Mouse (Mus musculus) lung, embryonic 16.5 days (tissue): Measurements from ENCODE around the gene Rrp8. TPM values are rescaled to one million over a fixed set of nuclear protein-coding genes. Genes with fewer than 3 reads are reported as not detected.

Experiments
- ATAC-seq: fragments of 200-750 bp; cut with Nextera tagmentation; 2 replicates; pipeline ENCODE4 v1.8.0; 2017; ENCODE audit warnings: low read depth, mild to moderate bottlenecking, moderate library complexity
- H3K27ac ChIP-seq: fragments of 300-500 bp; sonication (generic); 2 replicates; pipeline ENCODE4 v1.5.1; 2014; ENCODE audit warnings: mild to moderate bottlenecking, control low read depth, low read length
- H3K27me3 ChIP-seq: fragments of 300-500 bp; sonication (generic); 2 replicates; pipeline ENCODE4 v1.6.1; 2014; ENCODE audit warnings: low read depth, low read length, mixed read lengths; ENCODE audit not compliant: control insufficient read depth, insufficient read depth
- H3K36me3 ChIP-seq: fragments of 300-500 bp; sonication (generic); 2 replicates; pipeline ENCODE4 v1.6.1; 2014; ENCODE audit warnings: low read length; ENCODE audit not compliant: control insufficient read depth, insufficient read depth
- H3K4me1 ChIP-seq: fragments of 300-500 bp; sonication (generic); replicated peaks from 2 replicates; pipeline ENCODE4 v1.6.1; 2014; ENCODE audit warnings: low read length, mixed read lengths; ENCODE audit not compliant: control insufficient read depth, insufficient read depth
- H3K4me2 ChIP-seq: fragments of 300-500 bp; sonication (generic); 2 replicates; pipeline ENCODE4 v1.6.1; 2014; ENCODE audit warnings: low read depth, low read length, control low read depth
- H3K4me3 ChIP-seq: fragments of 300-500 bp; sonication (generic); 2 replicates; pipeline ENCODE4 v1.5.1; 2014; ENCODE audit warnings: mild to moderate bottlenecking, low read length, control low read depth
- H3K9ac ChIP-seq: fragments of 300-500 bp; sonication (generic); 2 replicates; pipeline ENCODE4 v1.6.1; 2014; ENCODE audit warnings: low read length, control low read depth
- H3K9me3 ChIP-seq: fragments of 300-500 bp; sonication (generic); 2 replicates; pipeline ENCODE4 v1.6.1; 2016; ENCODE audit warnings: low read length; ENCODE audit not compliant: control insufficient read depth
- WGBS: fragments of 180-500 bp; shearing (Covaris S2); extraction: QIAGEN DNeasy Blood & Tissue Kit; methylation state at CpG from one replicate; pipeline ENCODE4 v1.1.7; 2014; 5-methylcytosine and 5-hydroxymethylcytosine counted together
- polyA plus RNA-seq: library from polyadenylated mRNA; unstranded; fragments of >200 nt; fragmentation: Nextera tagmentation; extraction: Ambion mirVana; gene quantifications from 2 replicates; pipeline ENCODE4 v1.2.1, GENCODE M21; 2015

Rrp8 gene
- polyA plus RNA-seq, 1 experiment from 2014 or later, result 41.7 TPM

GRCm38 (mm10) chr7:105726980-105727325 is 10.2 kb downstream of the Rrp8 start:
- 93% methylated on average over 4 of the region's 4 CpGs for WGBS
- Histone ChIP-seq H3K27me3 (no peaks in the 10 kb centered on the region), H3K9ac (no peak overlapping the region), H3K4me1 (no peaks in the 10 kb centered on the region), H3K36me3 (peaks cover 10% of the 10 kb centered on the region), H3K4me3 (no peak overlapping the region), H3K4me2 (no peak overlapping the region), H3K27ac (no peak overlapping the region), H3K9me3 (no peaks in the 10 kb centered on the region)
- no peak for ATAC-seq

DNA sequence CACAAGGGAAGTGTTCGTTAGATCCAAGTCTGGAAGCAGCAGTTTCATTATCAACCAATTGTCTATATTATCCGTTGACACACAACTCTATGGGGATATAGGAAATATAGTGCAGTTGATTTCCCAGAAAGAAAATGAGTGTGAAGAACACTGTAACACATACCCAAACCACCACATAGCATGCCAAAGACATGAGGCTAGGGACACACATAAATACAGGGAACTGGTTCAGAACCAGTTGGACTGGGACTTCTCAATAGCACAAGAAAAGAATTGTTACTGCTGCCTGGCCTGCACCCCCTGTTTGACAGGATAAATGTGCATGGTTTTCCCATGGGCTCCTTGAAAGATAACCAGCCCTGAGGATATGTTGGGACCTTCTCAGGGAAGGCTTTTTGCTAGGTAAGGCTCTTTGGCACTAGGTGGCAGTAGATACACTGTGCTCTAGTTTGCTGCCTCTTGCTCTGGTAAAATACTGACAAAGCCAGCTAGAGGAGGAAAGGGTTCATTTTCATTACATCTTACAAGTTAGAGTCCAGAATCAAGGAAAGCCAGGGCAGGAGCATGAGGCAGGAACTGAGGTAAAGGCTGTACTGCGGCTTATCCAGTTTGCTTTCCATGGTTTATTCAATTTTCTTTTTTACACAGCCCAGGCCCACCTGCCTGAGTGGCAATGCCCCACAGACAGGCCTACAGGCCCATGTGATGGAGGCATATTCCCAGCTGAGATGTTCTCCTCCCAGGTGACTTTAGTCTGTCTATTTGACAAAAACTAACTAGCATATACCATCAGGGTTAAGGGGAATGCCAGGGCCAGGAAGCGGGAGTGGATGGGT is 10.8 kb downstream of the Rrp8 start:
- no peaks in the 10 kb centered on the region for H3K27me3 ChIP-seq
- ATAC-seq, result peak; percentile 69; the same call in 1 of the 2 replicates
- H3K9ac ChIP-seq, result no peak overlapping the region
- H3K4me1 ChIP-seq, result no peaks in the 10 kb centered on the region
- H3K36me3 ChIP-seq, result peaks cover 8% of the 10 kb centered on the region
- H3K27ac ChIP-seq, result no peak overlapping the region
- H3K4me3 ChIP-seq, result no peak overlapping the region
- WGBS, result 77% methylated on average over 4 of the region's 4 CpGs
- H3K4me2 ChIP-seq, result no peak overlapping the region
- no peaks in the 10 kb centered on the region for H3K9me3 ChIP-seq

GRCm38 (mm10) chr7:105721916-105722315 is 15.3 kb downstream of the Rrp8 start:
- Histone ChIP-seq H3K4me2 (no peak overlapping the region), H3K36me3 (no peaks in the 10 kb centered on the region), H3K9me3 (no peaks in the 10 kb centered on the region), H3K9ac (no peak overlapping the region), H3K27me3 (no peaks in the 10 kb centered on the region), H3K4me3 (no peak overlapping the region), H3K4me1 (no peaks in the 10 kb centered on the region), H3K27ac (no peak overlapping the region)
- ATAC-seq, result no peak
- 46% methylated on average over 2 of the region's 2 CpGs for WGBS

GRCm38 (mm10) chr7:105715366-105715765 is 21.8 kb downstream of the Rrp8 start:
- H3K4me3 ChIP-seq, result no peak overlapping the region
- ATAC-seq, result no peak
- no peaks in the 10 kb centered on the region for H3K27me3 ChIP-seq
- no peak overlapping the region for H3K4me2 ChIP-seq
- 60% methylated on average over 3 of the region's 3 CpGs for WGBS
- H3K36me3 ChIP-seq, result no peaks in the 10 kb centered on the region
- no peak overlapping the region for H3K9ac ChIP-seq
- no peak overlapping the region for H3K27ac ChIP-seq
- H3K9me3 ChIP-seq, result no peaks in the 10 kb centered on the region
- H3K4me1 ChIP-seq, result no peaks in the 10 kb centered on the region

DNA sequence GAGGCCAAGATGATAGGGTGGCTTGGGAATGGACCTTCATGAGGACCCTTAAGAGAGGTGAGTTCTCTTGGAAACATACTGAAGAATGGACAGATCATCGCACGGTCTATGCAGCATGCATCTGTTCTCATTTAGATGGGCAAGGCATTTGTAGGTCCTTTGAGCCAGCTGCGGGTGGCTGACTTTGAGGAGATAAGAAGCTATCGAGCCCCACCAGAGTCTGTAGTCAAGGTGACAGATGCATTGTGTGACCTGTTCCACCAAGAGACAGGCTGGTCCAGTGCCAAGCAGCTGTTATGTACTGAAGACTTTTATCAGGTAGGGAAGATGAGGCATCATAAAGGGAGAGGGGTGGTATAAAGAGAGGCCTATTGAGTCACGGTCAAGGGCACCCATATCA is 28.5 kb downstream of the Rrp8 start:
- Histone ChIP-seq H3K9me3 (no peaks in the 10 kb centered on the region), H3K36me3 (no peaks in the 10 kb centered on the region), H3K27me3 (no peaks in the 10 kb centered on the region), H3K4me3 (no peak overlapping the region), H3K4me2 (no peak overlapping the region), H3K27ac (no peak overlapping the region), H3K4me1 (no peaks in the 10 kb centered on the region), H3K9ac (no peak overlapping the region)
- no peak for ATAC-seq
- WGBS, result 85% methylated on average over 5 of the region's 5 CpGs

DNA sequence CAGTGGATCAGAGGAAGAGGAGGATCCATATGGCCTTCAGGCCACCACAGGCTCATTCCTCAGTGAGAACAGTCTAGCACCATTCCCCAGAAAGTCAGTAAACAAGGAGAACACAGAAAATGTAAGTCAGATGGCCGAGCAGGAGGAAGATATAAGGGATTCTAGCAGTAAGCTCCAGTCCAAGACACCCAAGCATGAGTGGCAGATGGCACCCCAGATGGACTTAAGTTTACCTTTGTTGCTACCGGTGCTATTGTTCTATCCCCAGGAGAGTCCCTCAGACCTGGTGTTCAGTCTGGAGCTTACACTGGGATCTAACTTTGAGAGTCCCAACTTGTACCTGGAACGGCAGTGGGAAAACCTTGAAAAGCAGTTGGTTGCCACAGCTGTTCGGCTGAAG is 33.4 kb downstream of the Rrp8 start:
- no peaks in the 10 kb centered on the region for H3K36me3 ChIP-seq
- 74% methylated on average over 4 of the region's 4 CpGs for WGBS
- H3K9ac ChIP-seq, result no peak overlapping the region
- no peak overlapping the region for H3K4me2 ChIP-seq
- no peaks in the 10 kb centered on the region for H3K4me1 ChIP-seq
- no peaks in the 10 kb centered on the region for H3K27me3 ChIP-seq
- H3K27ac ChIP-seq, result no peak overlapping the region
- no peak for ATAC-seq
- no peak overlapping the region for H3K4me3 ChIP-seq
- no peaks in the 10 kb centered on the region for H3K9me3 ChIP-seq

DNA sequence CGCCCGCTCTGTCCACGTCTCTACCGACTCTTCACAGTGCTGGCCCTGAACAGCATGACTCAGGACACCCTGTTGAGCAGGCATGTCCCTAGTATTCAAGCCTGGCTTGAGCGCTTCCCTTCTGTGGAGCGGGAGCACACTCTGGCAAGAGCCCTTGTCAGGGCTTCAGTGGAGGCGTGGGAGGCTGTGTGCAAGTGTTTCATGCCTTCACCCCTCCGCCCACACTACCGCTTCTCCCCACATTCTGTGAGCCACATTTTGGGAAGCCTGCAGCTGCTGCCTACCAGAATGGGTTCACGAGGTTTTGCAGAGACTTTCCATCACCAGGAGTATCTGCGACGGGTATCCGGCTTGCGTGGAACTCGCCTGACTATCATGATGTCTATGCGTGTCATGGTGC is 34.0 kb downstream of the Rrp8 start:
- no peaks in the 10 kb centered on the region for H3K4me1 ChIP-seq
- 79% methylated on average over 16 of the region's 16 CpGs for WGBS
- no peaks in the 10 kb centered on the region for H3K27me3 ChIP-seq
- no peak overlapping the region for H3K9ac ChIP-seq
- H3K9me3 ChIP-seq, result no peaks in the 10 kb centered on the region
- no peaks in the 10 kb centered on the region for H3K36me3 ChIP-seq
- no peak overlapping the region for H3K27ac ChIP-seq
- no peak overlapping the region for H3K4me2 ChIP-seq
- no peak for ATAC-seq
- no peak overlapping the region for H3K4me3 ChIP-seq

- ATAC-seq, result no peak
- no peak overlapping the region for H3K27ac ChIP-seq
- 50% methylated on average over 1 of the region's 1 CpGs for WGBS
- no peak overlapping the region for H3K9ac ChIP-seq
- H3K4me2 ChIP-seq, result no peak overlapping the region
- no peak overlapping the region for H3K4me3 ChIP-seq
- no peaks in the 10 kb centered on the region for H3K27me3 ChIP-seq
- no peaks in the 10 kb centered on the region for H3K36me3 ChIP-seq
- no peaks in the 10 kb centered on the region for H3K9me3 ChIP-seq
- H3K4me1 ChIP-seq, result no peaks in the 10 kb centered on the region
Observed at GRCm38 (mm10) chr7:105690875-105691274, 46.3 kb downstream of the Rrp8 start.

GRCm38 (mm10) chr7:105685541-105686197 is 51.5 kb downstream of the Rrp8 start:
- Histone ChIP-seq H3K27me3 (no peaks in the 10 kb centered on the region), H3K4me1 (no peaks in the 10 kb centered on the region), H3K9ac (no peak overlapping the region), H3K9me3 (no peaks in the 10 kb centered on the region), H3K4me3 (no peak overlapping the region), H3K36me3 (no peaks in the 10 kb centered on the region), H3K27ac (no peak overlapping the region), H3K4me2 (no peak overlapping the region)
- 14% methylated on average over 13 of the region's 13 CpGs for WGBS
- ATAC-seq, result no peak
